Mouse (Mus musculus) ES-E14 (cell line): ENCODE results near the gene Col9a3.

Experiments
- CHD2 ChIP-seq: IDR thresholded peaks from 2 replicates; pipeline ENCODE4 v1.6.1; 2014; ENCODE audit warnings: mild to moderate bottlenecking, low read depth, low read length, inconsistent platforms
- HCFC1 ChIP-seq: IDR thresholded peaks from 2 replicates; pipeline ENCODE4 v1.6.1; 2012; ENCODE audit warnings: low read length, inconsistent platforms, borderline replicate concordance; ENCODE audit not compliant: insufficient read depth
- MAFK ChIP-seq: IDR thresholded peaks from 2 replicates; pipeline ENCODE4 v1.6.1; 2014; ENCODE audit warnings: mild to moderate bottlenecking, low read depth, low read length, inconsistent platforms; ENCODE audit not compliant: insufficient read depth
- ZC3H11A ChIP-seq: IDR thresholded peaks from 2 replicates; pipeline ENCODE4 v1.6.1; 2012; ENCODE audit warnings: low read depth, mild to moderate bottlenecking, inconsistent platforms, low read length, borderline replicate concordance

DNA sequence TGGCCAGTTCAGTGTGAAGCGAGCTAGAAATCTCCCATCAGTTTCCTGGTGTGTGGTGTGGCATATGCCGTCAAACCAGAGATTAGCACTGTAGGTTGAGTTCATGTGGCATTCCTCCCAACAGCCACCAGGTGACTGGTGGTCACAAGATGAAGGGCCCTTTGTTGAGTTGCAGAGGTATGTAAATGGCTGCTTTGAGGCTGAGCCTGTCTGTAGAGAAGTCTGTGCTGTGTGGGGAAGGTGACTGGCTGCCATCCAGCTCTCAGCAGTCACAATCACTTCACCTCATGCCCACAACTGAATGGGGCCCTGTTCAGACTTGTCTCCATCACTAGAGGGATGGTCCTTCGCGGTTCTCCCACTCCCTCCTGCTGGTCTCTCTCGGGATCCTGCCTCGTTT is 7.2 kb downstream of the Col9a3 start:
- TF ChIP-seq ZC3H11A (no peak), HCFC1 (no peak), MAFK (no peak), CHD2 (no peak)
